Mouse (Mus musculus) heart, embryonic 15.5 days (tissue): ENCODE data around the gene Pxmp4. TPM values are rescaled to one million over a fixed set of nuclear protein-coding genes. Genes with fewer than 3 reads are reported as not detected.

ENCODE experiments used
- ATAC-seq: fragments of 200-750 bp; cut with Nextera tagmentation; replicated peaks from 2 replicates; pipeline ENCODE4 v1.8.0; 2017; ENCODE audit warnings: low read depth, moderate TSS enrichment; ENCODE audit not compliant: insufficient number of reproducible peaks, insufficient read depth, low FRiP score
- H3K27ac ChIP-seq: fragments of 300-500 bp; sonication (generic); 2 replicates; pipeline ENCODE4 v1.5.1; 2015; ENCODE audit warnings: mild to moderate bottlenecking, inconsistent platforms
- H3K27me3 ChIP-seq: fragments of 300-500 bp; sonication (generic); 2 replicates; pipeline ENCODE4 v1.6.1; 2015; ENCODE audit warnings: inconsistent platforms
- H3K36me3 ChIP-seq: fragments of 300-500 bp; sonication (generic); 2 replicates; pipeline ENCODE4 v1.6.1; 2015; ENCODE audit warnings: mild to moderate bottlenecking, inconsistent platforms
- H3K4me1 ChIP-seq: fragments of 300-500 bp; sonication (generic); replicated peaks from 2 replicates; pipeline ENCODE4 v1.6.1; 2015; ENCODE audit warnings: inconsistent platforms
- H3K4me2 ChIP-seq: fragments of 300-500 bp; sonication (generic); 2 replicates; pipeline ENCODE4 v1.6.1; 2015; ENCODE audit warnings: inconsistent platforms, mild to moderate bottlenecking, moderate library complexity
- H3K4me3 ChIP-seq: fragments of 300-500 bp; sonication (generic); 2 replicates; pipeline ENCODE4 v1.5.1; 2015; ENCODE audit warnings: mild to moderate bottlenecking, inconsistent platforms
- H3K9ac ChIP-seq: fragments of 300-500 bp; sonication (generic); 2 replicates; pipeline ENCODE4 v1.6.1; 2015; ENCODE audit warnings: mild to moderate bottlenecking, inconsistent platforms
- H3K9me3 ChIP-seq: fragments of 300-500 bp; sonication (generic); replicated peaks from 2 replicates; pipeline ENCODE4 v1.6.1; 2016; ENCODE audit warnings: inconsistent platforms
- WGBS: fragments of 180-500 bp; shearing (Covaris S2); methylation state at CpG from one replicate; pipeline ENCODE4 v1.1.7; 2015; ENCODE audit warnings: mixed read lengths; 5-methylcytosine and 5-hydroxymethylcytosine counted together
- polyA plus RNA-seq: library from polyadenylated mRNA; unstranded; fragments of >200 nt; fragmentation: Nextera tagmentation; extraction: Ambion mirVana; gene quantifications from 2 replicates; pipeline ENCODE4 v1.2.1, GENCODE M21; 2015

The Pxmp4 gene
- polyA plus RNA-seq = 24.6 and 27.1 TPM in 2 replicates

GRCm38 (mm10) chr2:154603638-154604153, at the start of gene Pxmp4:
TSS of gene Pxmp4 (minus strand) at chr2:154603708.
- H3K9me3 ChIP-seq = no peaks in the 10 kb centered on the region
- WGBS = under 1% methylated on average over 13 of the region's 13 CpGs
- H3K27me3 ChIP-seq = peaks cover 4% of the 10 kb centered on the region; the same call in 1 of the 2 replicates
- ATAC-seq = peak; percentile 100
- peak within 1 kb of the TSS; percentile 68 for H3K4me2 ChIP-seq
- peak within 1 kb of the TSS; percentile 73 for H3K27ac ChIP-seq
- peak within 1 kb of the TSS; percentile 69 for H3K4me3 ChIP-seq
- peaks cover 12% of the 10 kb centered on the region for H3K4me1 ChIP-seq
- no peaks in the 10 kb centered on the region for H3K36me3 ChIP-seq
- peak within 1 kb of the TSS; percentile 78 for H3K9ac ChIP-seq

GRCm38 (mm10) chr2:154651363-154651762, 47.9 kb upstream of the Pxmp4 start, which contains the start of gene Chmp4b:
TSS of gene Chmp4b (plus strand) at chr2:154651705.
- H3K27ac ChIP-seq = no peak within 1 kb of the TSS
- no peaks in the 10 kb centered on the region for H3K36me3 ChIP-seq
- H3K27me3 ChIP-seq = no peaks in the 10 kb centered on the region
- peaks cover 4% of the 10 kb centered on the region; the same call in 1 of the 2 replicates for H3K4me1 ChIP-seq
- 49% methylated on average over 8 of the region's 8 CpGs for WGBS
- H3K9me3 ChIP-seq = no peaks in the 10 kb centered on the region
- H3K9ac ChIP-seq = no peak within 1 kb of the TSS
- H3K4me2 ChIP-seq = no peak within 1 kb of the TSS
- H3K4me3 ChIP-seq = no peak within 1 kb of the TSS
- no peak for ATAC-seq

GRCm38 (mm10) chr2:154650404-154650803, 46.9 kb upstream of the Pxmp4 start:
- Histone ChIP-seq H3K4me2 (no peak overlapping the region), H3K4me1 (no peaks in the 10 kb centered on the region), H3K36me3 (no peaks in the 10 kb centered on the region), H3K9ac (no peak overlapping the region), H3K27ac (no peak overlapping the region), H3K27me3 (no peaks in the 10 kb centered on the region), H3K4me3 (no peak overlapping the region), H3K9me3 (no peaks in the 10 kb centered on the region)
- 80% methylated on average over 3 of the region's 3 CpGs for WGBS
- ATAC-seq = no peak

DNA sequence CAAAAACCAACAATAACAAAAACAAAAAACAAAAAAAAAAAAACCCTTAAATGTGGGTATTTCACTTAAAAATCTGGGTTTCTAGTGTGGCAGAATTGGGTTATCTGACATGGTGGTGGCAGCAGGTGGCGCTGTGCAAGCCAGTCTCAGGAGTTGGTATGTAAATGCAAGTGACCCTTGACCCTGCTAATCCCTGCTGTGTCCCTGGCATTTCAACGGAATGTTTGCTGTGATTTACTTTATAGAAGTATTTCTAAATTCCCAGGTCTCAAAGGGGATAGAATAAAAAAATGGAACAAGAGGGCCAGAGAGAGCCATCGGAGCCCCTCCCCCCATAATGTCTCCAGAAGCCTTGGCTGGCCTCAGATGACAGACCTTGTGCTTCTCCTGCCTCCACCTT, 44.6 kb upstream of the Pxmp4 start:
- Histone ChIP-seq H3K27ac (no peak overlapping the region), H3K27me3 (no peaks in the 10 kb centered on the region), H3K4me1 (no peaks in the 10 kb centered on the region), H3K4me2 (no peak overlapping the region), H3K9ac (no peak overlapping the region), H3K9me3 (no peaks in the 10 kb centered on the region), H3K36me3 (no peaks in the 10 kb centered on the region), H3K4me3 (no peak overlapping the region)
- WGBS = 33% methylated on average over 3 of the region's 3 CpGs
- no peak for ATAC-seq

- H3K9ac ChIP-seq = no peak overlapping the region
- ATAC-seq = no peak
- H3K27ac ChIP-seq = no peak overlapping the region
- H3K27me3 ChIP-seq = no peaks in the 10 kb centered on the region
- H3K9me3 ChIP-seq = no peaks in the 10 kb centered on the region
- 0 out of 2 replicates have a peak, but pooled peaks cover 3% of the 10 kb centered on the region for H3K36me3 ChIP-seq
- H3K4me2 ChIP-seq = no peak overlapping the region
- no peaks in the 10 kb centered on the region; the same call in 1 of the 2 replicates for H3K4me1 ChIP-seq
- H3K4me3 ChIP-seq = no peak overlapping the region
- 76% methylated on average over 5 of the region's 5 CpGs for WGBS
Measured at GRCm38 (mm10) chr2:154646634-154647033, 43.1 kb upstream of the Pxmp4 start.

DNA sequence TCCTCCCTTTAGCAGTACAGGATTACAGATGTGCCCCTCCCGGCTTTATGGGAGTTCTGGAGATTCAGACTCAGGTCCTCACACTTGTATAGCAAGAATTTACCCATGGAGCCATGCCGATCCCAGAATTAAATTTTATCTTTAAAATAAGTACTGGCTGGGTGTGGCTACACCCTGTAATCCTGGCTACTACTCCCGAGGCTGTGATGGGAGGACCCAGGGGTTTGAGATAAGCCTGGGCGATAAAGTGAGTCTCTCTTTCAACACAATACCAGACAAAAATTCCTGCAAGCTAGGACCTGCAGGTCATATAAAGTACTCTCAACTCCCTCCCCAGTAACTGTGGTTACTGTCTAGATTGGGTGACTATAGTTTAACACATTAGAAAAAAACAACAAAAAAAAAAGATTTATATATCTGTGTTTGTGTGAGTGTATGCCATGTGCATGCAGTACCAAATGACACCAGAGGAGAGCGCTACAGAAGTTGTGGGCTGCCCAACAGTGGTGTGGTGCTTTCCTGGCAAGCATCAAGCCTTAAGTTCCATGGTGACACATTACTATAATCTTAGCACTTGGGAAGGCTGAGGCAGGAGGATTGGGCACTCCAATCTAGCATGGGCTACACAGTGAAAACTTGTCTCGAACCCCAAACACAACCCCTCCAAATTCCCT, 39.3 kb upstream of the Pxmp4 start:
- H3K4me2 ChIP-seq = no peak overlapping the region
- H3K4me1 ChIP-seq = no peaks in the 10 kb centered on the region; the same call in 1 of the 2 replicates
- no peaks in the 10 kb centered on the region for H3K9me3 ChIP-seq
- H3K36me3 ChIP-seq = peaks cover 16% of the 10 kb centered on the region
- ATAC-seq = no peak
- WGBS = 57% methylated on average over 6 of the region's 6 CpGs
- no peak overlapping the region for H3K4me3 ChIP-seq
- no peak overlapping the region for H3K9ac ChIP-seq
- H3K27me3 ChIP-seq = no peaks in the 10 kb centered on the region
- no peak overlapping the region for H3K27ac ChIP-seq

DNA sequence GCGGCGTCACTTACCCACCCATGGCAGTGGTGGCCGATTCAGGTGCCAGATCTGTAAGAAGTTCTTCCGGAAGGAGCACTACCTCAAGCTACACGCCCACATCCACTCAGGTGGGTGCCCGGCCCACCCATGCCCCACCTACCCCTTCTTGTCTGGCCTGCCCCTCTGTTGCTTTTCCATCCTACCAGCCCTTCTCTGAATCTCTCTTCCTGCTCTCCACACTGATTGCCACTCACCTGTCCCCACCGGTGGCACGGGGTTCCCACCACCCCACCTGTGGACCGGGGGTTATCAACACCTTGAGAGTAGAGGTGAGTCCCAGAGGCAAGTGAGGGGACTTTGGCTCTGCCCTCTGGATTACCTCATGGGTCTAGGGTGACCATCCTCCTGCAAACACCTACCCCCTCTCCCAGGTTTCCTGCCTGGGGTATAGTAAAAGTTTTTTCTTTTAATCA, 38.5 kb upstream of the Pxmp4 start:
- WGBS = 95% methylated on average over 9 of the region's 9 CpGs
- no peaks in the 10 kb centered on the region for H3K27me3 ChIP-seq
- peaks cover 17% of the 10 kb centered on the region for H3K36me3 ChIP-seq
- H3K4me1 ChIP-seq = no peaks in the 10 kb centered on the region; the same call in 1 of the 2 replicates
- no peak overlapping the region for H3K4me2 ChIP-seq
- ATAC-seq = no peak
- H3K27ac ChIP-seq = no peak overlapping the region
- H3K9me3 ChIP-seq = no peaks in the 10 kb centered on the region
- no peak overlapping the region for H3K4me3 ChIP-seq
- H3K9ac ChIP-seq = no peak overlapping the region

- Histone ChIP-seq H3K4me1 (no peaks in the 10 kb centered on the region; the same call in 1 of the 2 replicates), H3K27ac (no peak overlapping the region), H3K36me3 (peaks cover 17% of the 10 kb centered on the region), H3K4me2 (no peak overlapping the region), H3K27me3 (no peaks in the 10 kb centered on the region), H3K4me3 (no peak overlapping the region), H3K9me3 (no peaks in the 10 kb centered on the region), H3K9ac (no peak overlapping the region)
- ATAC-seq = no peak
- WGBS = 76% methylated on average over 8 of the region's 8 CpGs
Measured at GRCm38 (mm10) chr2:154641176-154641575, 37.7 kb upstream of the Pxmp4 start.

GRCm38 (mm10) chr2:154639115-154639514, 35.6 kb upstream of the Pxmp4 start:
- Histone ChIP-seq H3K4me1 (no peaks in the 10 kb centered on the region; the same call in 1 of the 2 replicates), H3K4me2 (no peak overlapping the region), H3K4me3 (no peak overlapping the region), H3K9me3 (no peaks in the 10 kb centered on the region), H3K27me3 (no peaks in the 10 kb centered on the region), H3K9ac (no peak overlapping the region), H3K27ac (no peak overlapping the region), H3K36me3 (peaks cover 17% of the 10 kb centered on the region)
- ATAC-seq = no peak
- 90% methylated on average over 4 of the region's 4 CpGs for WGBS

- H3K36me3 ChIP-seq = peaks cover 17% of the 10 kb centered on the region
- H3K4me2 ChIP-seq = no peak overlapping the region
- no peak overlapping the region for H3K27ac ChIP-seq
- ATAC-seq = no peak
- 91% methylated on average over 3 of the region's 3 CpGs for WGBS
- H3K4me3 ChIP-seq = no peak overlapping the region
- no peaks in the 10 kb centered on the region; the same call in 1 of the 2 replicates for H3K4me1 ChIP-seq
- H3K27me3 ChIP-seq = no peaks in the 10 kb centered on the region
- no peak overlapping the region for H3K9ac ChIP-seq
- H3K9me3 ChIP-seq = no peaks in the 10 kb centered on the region
Measured at GRCm38 (mm10) chr2:154638521-154638920, 35.0 kb upstream of the Pxmp4 start.

DNA sequence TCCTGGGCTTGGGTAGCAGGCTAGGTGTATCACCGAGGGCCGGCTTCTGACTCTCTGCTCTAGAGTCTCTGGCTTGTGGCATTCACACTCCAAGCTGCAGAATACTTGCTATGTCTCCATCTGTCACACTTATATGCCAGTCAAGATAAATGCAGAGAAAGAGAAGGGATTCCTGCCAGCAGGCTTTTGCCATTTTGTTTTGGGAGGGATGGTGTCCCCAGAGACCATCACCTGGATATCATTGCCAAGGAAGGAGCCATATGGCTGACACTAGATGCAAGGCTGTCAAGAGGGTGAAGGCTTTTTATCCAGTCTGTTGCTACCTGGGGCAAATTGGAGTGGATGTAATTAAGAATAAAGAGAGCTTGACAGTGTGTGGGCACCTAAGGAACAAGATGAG, 32.3 kb upstream of the Pxmp4 start:
- Histone ChIP-seq H3K9me3 (no peaks in the 10 kb centered on the region), H3K4me3 (no peak overlapping the region), H3K4me2 (no peak overlapping the region), H3K4me1 (no peaks in the 10 kb centered on the region), H3K27me3 (no peaks in the 10 kb centered on the region), H3K27ac (no peak overlapping the region), H3K36me3 (peaks cover 14% of the 10 kb centered on the region), H3K9ac (no peak overlapping the region)
- no peak for ATAC-seq
- WGBS = 73% methylated on average over 2 of the region's 2 CpGs
